Mouse (Mus musculus) c-Kit-positive CD71-positive TER-119-positive erythroid progenitor cells, embryonic 14.5 days (primary cell): ENCODE results near the gene Tbx4.

Source experiments
- DNase-seq: peaks from one replicate; pipeline ENCODE4 v3.0.0-alpha.2; 2013; ENCODE audit warnings: low spot score

The Tbx4 gene

DNA sequence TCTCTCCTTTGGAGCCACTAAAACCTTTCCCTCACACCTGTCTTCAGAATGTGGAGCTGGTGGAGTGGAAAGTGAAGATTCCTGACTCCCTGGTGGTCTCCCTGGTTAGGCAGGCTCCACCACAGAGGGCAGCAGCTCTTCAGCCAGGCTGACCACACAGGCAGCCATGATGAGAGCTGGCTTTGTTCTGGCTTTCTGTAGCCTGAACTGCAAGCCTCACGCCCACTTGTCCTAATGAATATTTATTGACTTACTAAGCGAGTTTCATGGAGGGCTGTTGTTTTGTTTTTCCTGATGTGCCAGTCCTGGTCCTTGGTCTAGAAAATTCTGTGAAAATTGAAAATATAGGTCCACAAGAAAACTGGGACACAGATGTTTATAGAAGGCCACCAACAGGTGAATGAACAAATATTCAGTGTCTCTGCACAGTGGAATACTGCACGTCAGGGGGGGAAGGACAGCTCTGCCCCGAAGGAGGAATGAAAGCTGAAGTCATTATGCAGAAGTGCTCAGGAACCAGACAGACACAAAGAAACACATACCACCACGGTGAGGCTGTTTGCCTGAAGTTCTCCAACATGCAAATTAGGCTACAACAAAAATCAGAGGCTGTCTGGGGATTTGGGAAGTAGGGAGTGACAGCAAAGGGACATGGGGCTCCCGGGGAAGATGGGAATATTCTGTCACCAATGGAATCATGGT, 28.1 kb upstream of the Tbx4 start:
- DNase-seq, result no peak

DNA sequence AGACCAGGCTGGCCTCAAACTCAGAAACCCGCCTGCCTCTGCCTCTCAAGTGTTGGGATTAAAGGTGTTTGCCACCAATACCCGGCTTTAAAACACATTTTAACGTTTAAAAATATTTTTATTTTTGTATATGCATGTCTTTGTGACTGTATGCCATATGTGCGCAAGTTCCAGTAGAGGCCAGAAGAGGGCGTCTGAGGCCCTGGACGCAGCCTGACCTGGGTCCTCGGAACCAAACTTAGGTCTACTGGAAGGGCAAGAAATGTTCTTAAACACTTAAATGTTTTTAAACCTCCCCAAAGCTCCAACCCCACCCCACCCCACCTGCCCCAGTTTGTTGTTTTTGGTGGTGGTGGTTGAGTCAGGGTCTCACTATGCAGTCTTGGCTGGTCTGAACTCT, 21.9 kb upstream of the Tbx4 start:
- DNase-seq, result no peak

DNA sequence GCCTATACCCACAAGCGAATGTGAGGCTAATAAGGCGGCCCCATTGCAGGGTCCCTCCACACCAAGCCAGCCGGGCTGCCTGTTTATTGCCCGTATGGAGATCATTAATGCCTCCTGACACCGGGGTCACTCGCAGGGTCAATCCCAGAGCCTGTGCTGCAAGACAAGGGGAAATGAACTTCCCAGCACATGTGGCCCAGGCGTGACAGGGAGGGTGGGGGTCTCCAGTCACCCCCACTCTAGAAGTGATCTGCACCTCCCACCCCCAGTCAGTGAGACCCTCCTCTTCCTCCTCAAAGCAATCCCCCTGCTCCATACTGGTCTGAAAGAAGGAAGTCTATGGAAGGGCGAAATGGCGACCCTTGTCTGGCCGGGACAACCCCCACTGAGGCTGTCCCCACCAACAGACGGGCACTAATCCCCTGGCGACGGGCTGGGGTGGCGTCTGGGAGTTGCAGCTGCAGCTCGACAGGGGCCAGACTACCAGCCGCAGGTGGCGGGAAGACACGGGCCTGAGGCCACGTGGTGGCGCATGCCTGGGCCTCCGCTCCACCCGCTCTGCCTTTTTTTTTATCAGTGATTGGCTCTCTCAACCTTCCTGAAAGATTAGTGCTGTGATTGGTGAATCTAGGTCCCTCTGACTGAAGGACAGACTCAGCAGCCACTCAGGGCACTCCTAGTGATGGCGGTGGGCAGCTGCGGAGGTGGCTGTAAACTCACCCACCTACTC, 10.0 kb upstream of the Tbx4 start:
- DNase-seq, result no peak

DNA sequence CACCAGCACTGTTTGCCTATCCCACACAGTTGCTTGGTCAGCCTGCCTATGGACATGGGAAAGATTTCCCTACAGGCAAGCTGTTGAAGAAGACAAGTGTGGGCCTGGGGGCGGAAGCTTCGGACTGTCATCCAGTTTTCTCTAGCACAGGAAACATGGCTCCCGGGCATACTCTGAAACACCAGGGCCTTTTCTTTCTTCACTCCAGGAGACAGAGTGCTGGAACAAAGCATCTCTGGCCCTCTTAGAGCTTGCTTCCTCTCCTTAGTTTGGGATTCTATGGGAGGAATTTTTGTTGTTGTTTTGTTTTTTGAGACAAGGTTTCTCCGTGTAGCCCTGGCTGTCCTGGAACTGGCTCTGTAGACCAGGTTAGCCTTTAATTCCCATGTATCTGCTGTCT, 1.7 kb upstream of the Tbx4 start:
- DNase-seq, result no peak

DNA sequence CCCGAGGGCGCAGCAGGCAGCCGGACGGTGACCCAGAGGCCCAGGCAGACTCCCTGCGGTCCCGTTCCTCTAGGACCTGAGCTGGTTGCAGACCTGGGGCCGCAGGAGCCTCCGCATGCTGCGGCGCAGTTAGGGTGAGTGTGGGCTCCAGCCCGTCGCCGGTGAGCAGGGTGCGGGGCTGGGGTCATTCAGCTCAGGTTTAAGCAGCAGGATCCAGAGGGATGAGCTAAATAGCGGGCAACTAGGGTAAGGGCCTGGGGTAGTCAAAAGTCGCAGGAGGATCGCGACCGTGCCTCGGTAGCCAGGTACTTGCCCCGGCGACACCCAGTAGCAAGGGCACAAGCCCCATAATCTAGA, 185 bp downstream of the Tbx4 start:
- DNase-seq, result no peak

DNA sequence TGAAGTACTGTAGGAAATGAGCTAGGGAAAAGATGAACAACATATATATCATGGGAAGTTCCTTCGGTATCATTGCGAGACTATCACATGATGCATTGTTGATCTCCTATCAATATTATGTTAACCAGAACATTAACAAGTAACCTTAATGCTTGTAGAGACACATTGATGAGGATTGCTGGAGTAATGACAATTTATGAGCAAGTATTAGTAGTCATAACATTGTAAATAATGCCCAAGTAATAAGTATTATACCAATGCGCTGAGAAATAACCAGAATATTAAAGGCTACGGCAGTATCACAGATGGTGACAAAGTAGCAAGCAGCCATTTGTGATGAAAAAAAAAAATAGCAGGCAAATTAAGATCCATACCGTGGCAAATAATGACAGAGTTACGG, 1.1 kb downstream of the Tbx4 start:
- DNase-seq, result no peak

DNA sequence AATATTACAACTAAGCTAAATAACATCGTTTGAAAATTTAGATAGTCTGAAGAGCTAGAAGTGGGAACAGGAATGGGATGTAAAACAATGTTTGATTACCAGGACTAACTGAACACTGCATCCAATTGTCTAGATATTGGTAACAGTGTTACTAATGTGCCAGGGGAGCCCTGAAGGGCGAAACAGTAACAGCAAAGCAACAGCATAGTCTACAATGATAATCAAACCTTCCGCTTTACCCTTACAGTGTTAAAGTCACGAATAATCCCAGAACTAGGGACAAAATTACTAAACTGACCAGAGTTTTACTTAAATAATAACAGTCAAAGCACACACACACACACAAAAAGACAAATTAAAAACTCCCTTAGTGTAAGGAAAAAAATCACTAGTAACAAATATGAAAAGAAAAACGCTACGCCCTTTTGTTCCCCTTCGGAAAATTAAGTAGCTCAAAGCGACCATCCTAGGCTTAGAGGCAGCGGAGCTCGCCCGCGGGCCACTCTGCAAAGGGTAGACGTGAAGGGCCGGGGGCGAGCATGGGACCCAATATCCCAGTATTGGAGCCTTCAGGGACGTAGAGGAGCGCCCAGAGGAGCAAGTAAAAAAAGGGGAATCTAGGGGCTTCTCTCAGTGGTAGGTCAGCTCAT, 1.7 kb downstream of the Tbx4 start:
- no peak for DNase-seq

DNA sequence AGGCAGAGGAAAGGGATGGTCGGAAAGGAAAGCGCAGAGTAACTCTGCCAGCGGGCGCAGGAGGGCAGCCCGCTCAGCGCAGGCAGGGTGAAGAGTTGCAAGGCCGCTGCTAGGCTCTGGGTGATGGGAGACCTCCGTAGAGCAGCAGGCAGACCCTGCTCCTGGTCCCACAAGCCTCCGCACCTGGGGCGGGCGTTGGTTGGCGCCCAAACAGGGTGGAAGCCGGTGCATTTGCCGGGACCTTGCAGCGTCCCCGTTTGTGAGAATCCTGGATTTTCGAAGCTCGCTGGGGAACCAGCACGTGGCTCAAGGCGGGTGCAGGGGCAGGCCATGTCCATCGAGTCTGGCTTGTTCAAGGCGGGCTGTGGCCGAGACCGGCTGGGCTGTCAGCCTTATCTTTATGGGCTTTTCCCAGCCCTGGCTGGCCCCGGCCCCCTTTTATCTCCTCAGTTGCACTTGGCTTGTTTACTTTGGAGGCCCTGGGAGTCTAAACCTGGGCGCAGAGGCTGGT, 2.3 kb downstream of the Tbx4 start:
- no peak for DNase-seq

DNA sequence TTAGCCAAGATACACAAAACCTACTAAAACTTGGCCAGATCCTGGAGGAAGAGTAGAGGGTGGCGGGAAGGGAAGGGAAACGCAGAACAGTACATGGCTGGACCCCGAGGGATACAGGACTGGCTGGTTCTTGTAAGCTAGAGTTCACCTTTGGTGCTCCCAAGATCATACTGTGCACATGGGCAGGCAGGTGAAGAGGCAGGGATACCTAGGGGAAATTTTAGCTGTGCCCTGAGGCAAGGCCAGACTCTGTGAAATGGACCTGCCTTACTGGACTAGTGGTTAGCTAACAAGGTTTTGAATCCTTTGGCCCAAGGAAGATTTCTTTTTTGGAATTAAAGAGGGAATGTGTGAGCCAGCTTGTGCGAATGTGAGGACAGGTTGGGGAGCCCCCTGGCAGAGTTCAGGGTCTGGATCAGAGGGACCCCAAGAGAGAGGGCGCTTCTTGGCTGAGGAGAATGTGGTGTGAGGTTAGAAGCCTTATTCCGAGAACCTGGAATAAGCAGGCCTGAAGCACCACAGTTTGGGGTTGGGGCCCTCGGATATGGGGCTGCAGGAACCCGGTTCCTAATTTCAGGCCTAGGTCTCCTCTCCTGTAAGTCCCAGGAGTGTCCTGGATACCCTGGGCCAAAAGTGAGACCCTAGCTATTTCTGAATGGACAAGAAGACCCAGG, 3.0 kb downstream of the Tbx4 start:
- no peak for DNase-seq

DNA sequence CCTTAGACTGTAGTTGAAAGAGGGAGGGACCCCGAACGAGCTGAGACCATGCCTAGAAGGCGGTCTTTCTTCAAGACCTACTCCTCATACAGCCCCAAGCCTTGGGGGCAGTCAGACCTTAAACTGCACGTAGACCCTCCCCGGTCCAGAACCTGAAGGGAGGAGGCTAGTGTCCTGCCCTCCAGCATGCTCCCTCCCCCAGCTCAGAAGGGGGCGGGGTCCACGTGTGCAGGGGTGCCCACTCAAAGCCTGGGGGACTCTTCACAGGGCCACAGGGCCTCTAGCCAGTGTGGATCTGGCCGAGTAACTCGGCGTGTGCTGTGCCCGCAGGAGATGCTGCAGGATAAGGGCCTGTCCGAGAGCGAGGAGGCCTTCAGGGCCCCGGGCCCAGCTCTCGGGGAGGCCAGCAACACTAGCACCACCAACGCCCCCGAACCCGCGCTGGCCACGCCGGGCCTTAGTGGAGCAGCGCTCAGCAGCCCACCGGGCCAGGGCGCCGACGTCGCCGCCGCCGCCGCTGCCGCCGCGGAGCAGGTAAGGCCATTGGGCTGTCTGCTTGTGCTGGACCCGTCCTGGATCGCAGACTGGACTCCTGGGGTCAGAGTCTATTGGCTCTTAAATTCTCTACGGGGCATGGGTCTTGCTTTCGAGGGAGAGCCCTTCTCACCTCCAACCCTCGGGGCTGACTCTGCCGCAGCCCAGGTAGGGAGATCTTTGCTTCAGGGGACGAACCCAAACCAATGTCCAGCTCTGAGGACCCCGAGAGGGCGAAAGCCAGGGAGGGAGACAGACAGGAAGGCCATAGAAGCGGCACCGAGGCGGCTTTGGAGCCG, 3.7 kb downstream of the Tbx4 start:
- no peak for DNase-seq

DNA sequence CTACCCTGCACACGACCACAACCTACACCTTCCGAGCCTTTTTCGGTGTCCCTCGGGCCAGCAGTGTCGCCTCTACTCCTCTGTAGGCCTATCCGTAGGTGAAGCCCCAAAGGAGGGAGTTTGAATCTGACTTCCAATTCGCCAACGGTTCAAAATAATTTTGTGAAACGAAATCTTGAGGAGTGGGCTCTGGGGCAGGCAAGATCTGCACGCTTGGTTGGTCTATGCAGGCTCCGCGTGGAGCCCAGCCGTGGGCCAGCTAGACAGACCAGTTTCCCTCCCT, 4.3 kb downstream of the Tbx4 start:
- no peak for DNase-seq

DNA sequence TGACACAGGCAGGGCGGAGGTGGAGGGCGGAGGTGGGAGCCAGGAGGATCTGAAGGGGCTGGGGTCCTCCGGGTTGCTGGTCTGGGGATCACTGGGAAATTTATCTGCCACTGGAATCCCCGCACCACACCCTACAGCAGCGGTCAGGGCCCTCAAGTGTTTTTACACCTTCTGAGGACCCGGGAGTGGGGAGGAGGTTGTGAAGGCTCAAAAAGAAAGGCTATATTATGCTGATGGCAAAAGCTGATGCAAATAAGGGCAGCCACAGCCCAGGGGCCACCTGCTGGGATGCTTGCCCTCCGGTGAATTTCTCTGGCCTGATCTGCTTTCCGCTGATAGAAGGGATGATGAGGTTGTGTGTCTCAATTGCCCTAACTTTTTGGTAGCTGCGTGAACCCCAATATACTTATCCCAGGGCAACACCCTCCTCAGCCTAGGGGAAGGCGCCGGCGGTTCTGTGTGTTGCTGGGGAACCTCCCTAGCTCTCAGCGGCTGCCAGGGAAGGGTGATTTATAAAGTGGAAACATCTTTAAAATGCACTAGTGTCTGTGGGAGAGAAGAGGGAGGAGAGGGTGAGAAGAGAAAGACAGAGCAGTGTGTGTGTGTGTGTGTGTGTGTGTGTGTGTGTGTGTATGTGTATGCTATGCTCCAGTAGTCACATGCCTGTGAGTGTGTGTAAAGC, 4.9 kb downstream of the Tbx4 start:
- DNase-seq, result no peak

DNA sequence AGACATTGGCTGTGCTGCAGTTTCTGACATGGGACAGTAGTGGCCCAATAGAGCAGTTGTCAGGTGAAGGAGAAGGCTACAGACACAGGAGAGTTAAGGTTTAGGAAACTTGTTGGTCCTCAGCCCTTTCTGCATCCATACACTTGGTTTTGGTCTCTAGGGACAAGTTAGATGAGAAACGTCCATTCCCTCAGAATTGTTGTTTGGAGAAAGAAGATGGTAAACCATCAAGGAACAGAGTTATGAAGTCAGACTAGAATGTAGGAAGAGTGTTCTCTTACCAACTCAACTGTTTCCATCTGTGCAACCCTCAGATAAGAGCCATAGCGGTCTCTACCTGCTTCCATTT, 5.4 kb downstream of the Tbx4 start:
- no peak for DNase-seq

DNA sequence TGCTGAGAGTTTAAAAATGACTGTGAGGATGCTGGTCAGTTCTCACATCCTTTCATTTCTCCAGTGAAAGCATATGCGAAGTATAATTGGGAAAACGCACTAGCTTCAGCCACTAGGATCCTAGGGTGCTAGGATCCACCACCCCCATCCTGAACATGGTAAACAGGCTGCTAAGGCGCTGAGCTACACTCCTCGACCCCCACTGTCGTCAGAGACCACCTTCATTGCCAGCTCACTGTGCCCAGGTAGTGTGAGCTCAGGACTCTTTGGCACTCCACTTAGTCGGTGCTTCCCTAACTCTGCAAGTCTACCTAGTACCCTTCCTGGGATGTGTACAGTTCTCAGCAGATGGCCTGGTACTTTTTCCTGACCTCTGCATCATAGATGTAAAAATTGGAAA, 6.5 kb downstream of the Tbx4 start:
- DNase-seq, result no peak

DNA sequence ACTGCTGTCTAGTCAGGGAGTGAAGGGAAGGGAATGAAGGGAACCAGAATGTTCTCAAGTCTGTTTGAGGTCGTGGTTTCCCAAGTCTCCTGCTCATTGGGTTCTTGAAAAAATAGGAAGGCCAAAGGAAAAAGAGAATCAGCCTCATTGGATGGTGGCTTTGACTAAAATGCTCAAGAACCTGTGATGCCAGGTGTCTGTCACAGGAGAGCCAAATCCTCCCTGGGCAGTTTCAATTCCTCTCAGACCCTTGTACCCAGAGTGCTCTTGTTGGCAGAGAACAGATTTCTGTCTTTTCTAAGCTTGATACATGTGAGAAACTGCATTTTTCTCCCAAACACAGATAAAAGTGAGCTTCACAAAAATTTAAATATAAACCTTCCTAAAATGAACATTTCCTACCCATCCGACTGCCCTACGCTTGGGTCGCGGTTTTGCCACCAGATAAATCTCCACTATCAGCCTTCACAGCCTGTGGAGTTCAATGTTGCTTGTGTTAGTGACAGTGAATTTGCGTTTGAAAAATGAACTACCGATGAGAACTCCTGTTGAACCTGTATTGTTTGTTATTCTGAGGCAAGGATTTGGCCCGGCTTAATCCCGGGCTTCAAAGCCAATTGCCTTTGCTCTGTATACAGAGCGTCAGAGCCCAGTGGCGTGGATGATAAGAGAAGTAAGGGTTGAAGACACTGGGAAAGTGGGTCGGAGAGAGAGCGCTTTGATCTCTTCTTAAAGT, 7.3 kb downstream of the Tbx4 start:
- no peak for DNase-seq

DNA sequence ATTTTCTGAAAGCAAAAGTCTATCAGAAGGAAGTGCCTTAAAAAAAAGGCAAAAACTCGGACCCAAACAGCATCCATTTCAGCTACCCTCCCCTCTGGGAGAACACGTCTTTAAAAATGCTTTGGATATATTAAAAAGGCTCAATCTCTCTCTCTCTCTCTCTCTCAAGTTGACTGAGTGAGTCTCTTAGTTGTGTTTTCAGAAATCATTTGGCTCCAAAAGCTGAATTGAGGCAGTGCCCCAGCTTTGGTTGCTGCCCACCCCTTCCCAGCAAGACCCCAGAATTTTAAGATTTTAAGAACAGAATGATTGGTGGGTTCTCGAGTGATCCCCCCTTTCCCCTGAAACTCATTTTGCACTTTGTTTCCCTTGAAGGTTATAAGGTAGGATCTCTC, 7.9 kb downstream of the Tbx4 start:
- DNase-seq, result no peak

DNA sequence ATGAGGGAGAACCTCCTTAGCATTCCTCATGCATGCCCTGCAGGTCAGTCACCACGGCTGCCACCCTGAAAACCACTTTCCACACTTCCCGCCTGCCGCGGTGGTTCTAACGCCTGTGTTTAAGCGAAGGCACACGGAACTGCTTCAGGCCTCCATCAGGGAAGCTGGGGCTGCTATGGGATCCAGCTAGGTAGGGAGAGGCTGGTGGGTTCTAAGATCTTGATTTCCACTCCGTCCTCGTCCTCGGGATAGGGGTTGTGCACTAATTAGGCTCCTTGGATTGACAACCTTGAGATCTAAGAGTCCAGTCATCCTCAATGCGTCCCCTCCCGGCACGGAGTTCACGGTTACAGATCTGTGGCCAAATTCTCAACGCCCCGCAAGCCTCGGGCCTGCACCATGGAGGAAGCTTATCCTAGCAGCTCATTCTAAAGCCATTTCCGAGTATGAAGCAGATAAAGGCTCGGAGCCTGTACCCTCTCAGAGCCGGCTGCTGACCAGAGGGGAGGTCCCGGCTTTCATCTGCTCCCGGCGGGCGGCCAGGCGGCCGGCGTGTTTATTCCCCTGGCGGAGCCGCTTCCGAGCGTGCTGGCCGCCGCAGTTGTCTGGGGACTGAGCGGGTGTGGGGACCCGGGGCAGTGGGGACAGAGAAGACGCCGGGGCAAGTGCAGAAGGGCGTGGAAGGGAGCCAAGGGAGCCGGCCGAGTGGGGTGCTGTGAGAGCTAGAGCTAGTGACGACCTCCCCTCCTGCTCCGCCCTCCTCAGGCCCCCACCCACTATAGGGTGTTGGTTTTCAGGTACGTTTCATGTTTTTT, 8.7 kb downstream of the Tbx4 start:
- no peak for DNase-seq

DNA sequence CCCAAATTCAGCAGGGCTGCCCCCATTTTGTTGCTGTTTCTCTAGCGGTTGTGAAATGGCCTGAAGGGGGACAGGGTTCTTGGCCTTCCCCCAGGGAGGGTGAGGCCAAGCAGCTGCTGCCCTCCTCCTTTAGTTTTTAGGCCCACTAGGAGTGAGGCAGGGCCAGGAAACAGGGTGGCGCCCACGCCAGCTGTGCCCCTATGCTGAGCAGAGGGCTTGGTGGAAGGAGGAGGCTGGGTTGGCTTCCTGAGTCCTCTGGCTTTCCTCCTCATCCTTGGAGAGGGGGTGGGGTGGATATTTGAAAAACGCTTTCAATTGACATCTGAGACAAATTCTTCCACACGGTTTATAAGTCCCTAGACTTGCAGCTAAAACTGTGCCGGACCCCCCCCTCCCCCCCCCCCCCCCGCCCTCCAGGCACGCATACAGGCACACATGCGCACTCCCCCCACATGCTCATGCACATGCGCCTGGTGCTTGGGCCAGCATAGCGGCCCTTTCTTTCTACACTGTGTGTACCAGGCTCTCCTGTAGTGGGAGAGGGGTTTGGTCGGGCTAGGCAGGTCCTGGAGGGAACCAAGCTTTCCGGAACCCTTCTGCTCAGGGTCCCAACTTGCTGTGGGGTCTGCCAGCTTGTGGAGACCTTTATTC, 10.2 kb downstream of the Tbx4 start:
- no peak for DNase-seq

DNA sequence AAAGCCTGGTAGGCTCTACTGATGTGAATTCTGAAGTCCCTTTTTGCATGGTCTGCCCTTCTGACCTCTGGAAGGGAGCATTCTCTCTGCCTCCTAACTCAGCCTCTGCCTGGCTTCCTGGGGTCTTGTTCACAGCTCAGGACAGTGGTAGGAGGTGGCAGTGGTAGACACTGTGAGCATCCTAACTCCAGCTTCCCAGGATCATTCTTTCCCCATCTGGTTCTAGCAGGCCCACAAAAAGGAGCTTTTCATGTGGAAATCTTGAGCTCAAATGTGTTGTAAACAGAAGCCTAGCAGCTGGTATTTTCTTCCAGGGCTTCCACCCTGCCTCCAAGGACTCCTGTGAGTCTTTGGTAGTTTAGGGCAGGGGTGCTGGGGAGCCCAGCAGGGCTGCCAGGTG, 14.1 kb downstream of the Tbx4 start:
- DNase-seq, result no peak

DNA sequence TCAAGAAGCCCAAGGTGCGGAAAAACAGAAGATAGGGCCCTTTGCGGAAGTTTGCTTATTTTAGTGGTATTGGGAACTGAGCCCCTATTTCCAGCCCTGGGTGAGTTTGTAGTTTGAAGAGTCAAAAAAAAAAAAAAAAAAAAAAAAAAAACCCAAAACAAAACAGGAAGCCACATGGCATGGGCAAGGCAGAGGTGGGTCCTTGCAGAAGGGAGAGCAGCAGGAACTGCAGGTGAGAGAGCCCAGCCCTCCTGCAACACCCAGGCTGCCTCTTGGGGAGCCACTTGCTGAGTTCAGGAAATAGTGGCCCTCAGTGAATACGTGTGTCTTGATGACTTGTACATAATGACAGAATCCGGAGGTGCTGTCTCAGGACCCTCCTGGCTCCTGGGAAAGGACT, 23.3 kb downstream of the Tbx4 start:
- no peak for DNase-seq
